Mouse (Mus musculus): ENCODE data around the gene Col23a1.
"Not testable (repeated sequence)": the region's sequence is repeated elsewhere in the genome, so short reads cannot be mapped to it uniquely, and the experiment has no call there.

Gene Col23a1

DNA sequence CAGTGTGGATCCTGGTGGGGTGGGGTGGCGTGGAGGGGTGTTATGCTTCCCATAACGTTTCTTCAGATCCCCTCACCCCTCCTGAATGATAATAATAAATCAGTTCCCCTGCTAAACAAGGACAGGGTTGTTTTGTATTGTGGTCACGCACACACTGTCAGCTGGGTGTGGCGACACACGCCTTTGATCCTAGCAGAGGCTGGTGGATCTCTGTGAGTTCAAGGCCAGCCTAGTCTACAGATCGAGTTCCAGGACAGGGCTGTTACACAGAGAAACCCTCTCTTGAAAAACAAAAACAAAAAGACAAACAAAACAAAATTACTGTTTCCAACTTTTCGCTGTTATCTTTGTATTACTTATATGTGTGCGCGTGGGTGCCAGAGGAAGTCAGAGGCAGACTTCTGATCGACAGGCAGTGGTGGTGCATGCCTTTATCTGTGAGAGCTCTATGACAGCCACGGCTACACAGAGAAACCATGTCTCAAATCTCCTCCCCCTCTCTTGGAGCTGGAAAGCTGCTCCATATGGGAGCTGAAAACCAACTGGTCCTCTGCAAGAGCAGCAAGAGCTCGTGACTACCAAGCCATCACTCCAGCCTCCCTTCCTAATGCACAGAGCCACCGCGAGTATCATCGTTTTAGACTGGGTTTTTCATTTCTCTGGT lies 340.1 kb downstream of the Col23a1 start:
- DNase-seq: no peak

DNA sequence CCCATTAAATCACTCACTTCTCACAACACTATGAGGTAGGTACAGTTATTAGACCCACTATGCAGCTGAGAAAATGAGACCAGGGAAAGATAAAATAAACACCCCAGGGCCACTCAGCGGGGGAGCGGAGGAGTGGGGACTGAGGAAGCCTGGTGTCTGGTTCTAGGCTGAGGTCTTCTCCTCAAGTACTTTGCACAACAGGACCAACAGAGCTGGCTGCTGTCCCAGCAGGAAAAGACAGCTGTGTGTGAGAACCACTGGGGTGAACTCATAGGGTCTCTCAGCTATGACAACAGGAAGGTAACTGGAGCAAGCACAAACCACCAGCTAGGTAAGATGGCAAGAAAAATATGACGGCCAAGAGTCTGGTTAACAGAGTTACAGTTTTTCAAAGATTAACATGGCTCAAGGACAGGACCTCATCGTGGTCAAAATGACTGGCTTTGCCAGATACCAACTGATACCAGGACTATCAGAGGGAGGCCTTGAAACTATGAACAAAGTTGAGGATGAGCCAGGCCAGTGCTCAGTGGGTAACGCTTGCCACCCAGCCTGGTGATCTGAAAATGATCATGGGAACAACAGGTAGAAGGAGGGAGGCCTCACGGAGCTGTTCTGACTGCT lies 342.5 kb downstream of the Col23a1 start:
- no peak for DNase-seq

DNA sequence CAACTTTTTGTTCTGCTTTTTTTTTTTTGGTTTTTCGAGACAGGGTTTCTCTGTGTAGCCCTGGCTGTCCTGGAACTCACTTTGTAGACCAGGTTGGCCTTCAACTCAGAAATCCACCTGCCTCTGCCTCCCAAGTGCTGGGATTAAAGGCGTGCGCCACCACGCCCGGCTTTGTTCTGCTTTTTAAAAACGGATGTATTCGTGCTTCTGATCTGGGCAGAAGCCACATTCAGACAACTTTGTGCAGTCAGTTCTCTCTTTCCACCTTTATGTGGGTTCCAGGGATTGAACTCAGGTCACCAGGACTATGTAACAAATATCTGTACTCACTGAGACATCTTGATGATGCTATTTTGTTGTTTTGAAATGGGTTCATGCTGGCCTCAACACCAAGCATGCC lies 343.5 kb downstream of the Col23a1 start:
- not testable (repeated sequence) for DNase-seq

Measured in cerebellum, adult 18-20 months (tissue).